Mouse (Mus musculus) heart, adult 2 months (tissue): ENCODE results near the gene Cnnm1.

ENCODE experiments used
- CTCF ChIP-seq: fragments of 200-600 bp; IDR thresholded peaks from 2 replicates; pipeline ENCODE4 v1.8.1; 2022; ENCODE audit warnings: antibody characterized with exemption, mild to moderate bottlenecking, moderate library complexity
- EP300 ChIP-seq: fragments of 200-500 bp; IDR thresholded peaks from 2 replicates; pipeline ENCODE4 v1.6.1; 2011; ENCODE audit warnings: low read depth, low read length, control low read depth; ENCODE audit not compliant: insufficient read depth
- POLR2A ChIP-seq: fragments of 200-500 bp; IDR thresholded peaks from 2 replicates; pipeline ENCODE4 v1.6.1; 2011; ENCODE audit warnings: mild to moderate bottlenecking, low read depth, low read length, control low read depth; ENCODE audit not compliant: insufficient read depth

DNA sequence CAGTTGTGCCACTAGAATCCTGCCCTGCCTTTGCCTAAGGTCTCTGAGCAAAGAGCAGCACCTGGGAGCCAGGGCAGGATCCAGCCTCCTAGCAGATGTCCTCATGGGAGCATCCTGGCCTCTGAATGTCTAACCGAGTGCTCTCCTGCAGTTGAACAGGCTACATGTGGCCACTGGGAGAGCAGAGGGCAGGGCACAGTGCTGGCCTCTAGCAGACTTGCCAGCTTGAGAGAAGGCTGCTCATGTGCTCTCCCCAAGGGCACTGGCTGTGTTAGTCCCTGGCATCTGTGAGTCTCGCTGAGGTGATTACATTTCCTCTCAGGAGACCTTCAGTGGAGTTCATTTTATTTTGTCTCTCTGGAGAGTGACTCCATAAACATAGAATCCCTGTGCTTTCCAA, 35.4 kb downstream of the Cnnm1 start:
- no peak; the same call in 1 of the 2 replicates for TF ChIP-seq CTCF
- no peak for TF ChIP-seq POLR2A
- no peak for TF ChIP-seq EP300
